Mouse (Mus musculus) spleen, postnatal 10 days (tissue): ENCODE results near the gene Capn9.
A peak's percentile ranks its signal among the peaks of the same experiment; 100 is the strongest.

Experiments used
- DNase-seq, 2 experiments: peaks; one replicate each; pipeline ENCODE4 v3.0.0; 2021 to 2022; ENCODE audit warnings: low spot score in 2 of 2

Capn9 gene

GRCm38 (mm10) chr8:124571732-124572429 lies 4.0 kb upstream of the Capn9 start:
- DNase-seq, result no peak

DNA sequence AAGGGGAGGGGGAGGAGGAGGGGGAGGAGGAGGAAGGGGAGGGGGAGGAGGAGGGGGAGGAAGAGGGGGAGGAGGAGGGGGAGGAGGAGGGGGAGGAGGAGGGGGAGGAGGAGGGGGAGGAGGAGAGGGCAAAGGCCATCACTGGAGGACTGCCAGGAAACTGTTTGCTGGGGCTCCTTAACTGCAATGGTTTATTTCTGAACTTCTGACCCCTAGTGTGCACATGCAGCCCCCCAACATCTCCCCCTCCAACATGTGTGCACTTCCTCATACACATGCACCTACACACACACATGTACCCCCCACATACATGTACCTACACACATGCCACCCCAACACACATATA lies 3.5 kb upstream of the Capn9 start:
- DNase-seq, result no peak

- peak; percentile 75 to 89 for DNase-seq
Measured at GRCm38 (mm10) chr8:124573552-124574340, 2.2 kb upstream of the Capn9 start.

DNA sequence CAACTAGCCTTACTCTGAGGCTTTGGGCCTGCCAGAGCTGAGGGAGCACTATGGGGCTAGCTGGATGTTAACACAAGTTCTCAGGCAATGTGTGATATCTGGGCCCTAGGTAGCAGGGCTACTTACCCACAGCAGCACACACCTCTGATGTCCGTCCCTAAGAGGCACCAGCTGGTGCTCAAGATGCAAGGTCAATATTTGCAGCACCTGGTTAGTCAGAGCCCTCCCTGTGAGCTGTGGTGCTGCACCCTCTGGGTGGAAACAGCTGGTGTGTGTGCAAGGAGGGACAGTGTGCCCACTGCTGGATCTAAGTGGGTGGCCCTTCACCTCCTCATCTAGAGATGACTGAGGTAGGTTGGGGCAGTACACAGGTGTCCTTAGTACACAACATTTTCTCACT lies 840 bp downstream of the Capn9 start:
- no peak for DNase-seq

DNA sequence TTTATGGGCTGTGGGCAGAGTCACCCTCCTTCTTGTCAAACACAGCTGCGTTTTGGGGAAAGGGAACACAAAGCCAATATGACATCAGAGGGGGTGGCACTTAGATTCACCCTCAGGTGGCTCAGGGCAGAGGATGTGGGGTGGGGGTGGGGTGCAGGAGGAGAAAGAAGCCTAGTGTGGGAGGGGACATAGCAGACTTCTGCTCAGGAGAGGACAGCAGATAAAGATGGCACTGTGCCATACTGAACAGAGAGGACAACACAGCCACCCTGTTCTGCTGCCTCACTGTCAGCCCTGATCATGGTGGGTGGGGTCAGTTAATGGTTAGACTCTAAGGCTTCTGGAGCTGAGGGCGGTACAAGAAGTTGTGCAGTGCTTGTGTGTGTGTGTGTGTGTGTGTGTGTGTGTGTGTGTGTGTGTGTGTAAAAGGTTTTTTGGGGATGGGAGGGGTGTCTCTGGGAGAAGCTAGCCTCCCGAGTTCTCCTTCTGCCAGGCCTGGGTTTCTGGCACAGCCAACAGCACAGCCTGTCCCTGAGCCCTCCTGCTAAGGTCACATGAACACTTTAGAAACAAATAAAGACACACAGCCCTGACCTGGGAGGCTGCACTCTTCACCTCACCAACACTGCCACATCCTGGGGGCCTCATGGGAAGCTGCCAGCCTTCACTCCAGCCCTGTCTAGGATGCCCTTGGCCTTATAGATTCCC lies 10.0 kb downstream of the Capn9 start:
- DNase-seq, result no peak

DNA sequence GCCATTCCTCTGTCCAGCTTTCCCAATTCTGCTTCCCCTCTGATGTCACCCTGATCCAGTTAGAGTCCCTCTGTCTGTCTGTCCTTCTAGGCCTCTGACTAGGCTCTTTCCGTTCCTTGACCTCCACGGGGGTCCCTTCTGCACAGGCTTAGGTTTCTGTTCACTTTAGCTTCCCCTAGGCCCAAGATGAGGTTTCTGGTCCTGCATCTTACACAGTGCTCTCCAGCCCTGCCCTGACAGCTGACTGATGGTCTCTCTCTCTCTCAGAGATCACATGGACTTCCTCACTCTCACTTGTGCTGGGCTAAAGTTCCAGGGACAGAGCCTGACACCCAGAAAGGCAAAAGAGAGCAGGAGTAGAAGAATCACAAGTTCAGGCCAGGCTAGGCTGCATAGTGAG lies 10.6 kb downstream of the Capn9 start:
- DNase-seq, result no peak

DNA sequence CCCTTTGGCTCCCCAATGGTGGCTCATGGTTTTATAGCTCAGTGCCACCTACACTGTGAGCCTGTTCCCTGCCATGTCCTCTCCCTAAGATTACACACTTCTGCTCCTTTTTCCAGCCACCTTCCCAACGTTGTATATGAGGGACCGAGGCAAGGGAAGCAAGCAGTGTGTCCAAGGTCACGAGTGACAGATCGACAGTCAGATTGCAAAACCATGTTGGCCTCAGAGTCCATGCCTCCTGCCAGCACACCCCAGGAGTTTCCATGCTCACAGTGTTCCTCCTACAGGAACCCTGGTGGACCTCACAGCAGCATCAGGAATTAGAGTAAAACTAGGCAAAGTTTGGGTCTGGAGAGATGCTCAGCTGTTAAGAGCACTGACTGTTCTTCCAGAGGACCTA lies 13.5 kb downstream of the Capn9 start:
- DNase-seq, result no peak

DNA sequence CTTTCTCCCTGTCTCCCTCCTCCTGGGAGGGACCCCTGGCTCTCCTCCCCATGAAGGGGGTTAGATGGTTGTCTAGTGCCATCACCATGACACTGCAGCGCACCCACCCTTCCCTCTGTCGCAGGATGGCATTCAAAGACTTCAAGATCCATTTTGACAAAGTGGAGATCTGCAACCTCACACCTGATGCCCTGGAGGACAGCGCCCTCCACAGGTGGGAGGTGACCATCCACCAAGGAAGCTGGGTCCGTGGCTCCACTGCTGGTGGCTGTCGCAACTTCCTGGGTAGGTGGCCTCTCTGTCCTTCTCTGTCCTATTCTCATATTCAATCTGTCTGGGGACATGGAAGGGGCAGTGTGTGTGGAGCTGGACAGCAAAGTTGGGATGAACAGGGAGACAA lies 28.2 kb downstream of the Capn9 start:
- no peak for DNase-seq

DNA sequence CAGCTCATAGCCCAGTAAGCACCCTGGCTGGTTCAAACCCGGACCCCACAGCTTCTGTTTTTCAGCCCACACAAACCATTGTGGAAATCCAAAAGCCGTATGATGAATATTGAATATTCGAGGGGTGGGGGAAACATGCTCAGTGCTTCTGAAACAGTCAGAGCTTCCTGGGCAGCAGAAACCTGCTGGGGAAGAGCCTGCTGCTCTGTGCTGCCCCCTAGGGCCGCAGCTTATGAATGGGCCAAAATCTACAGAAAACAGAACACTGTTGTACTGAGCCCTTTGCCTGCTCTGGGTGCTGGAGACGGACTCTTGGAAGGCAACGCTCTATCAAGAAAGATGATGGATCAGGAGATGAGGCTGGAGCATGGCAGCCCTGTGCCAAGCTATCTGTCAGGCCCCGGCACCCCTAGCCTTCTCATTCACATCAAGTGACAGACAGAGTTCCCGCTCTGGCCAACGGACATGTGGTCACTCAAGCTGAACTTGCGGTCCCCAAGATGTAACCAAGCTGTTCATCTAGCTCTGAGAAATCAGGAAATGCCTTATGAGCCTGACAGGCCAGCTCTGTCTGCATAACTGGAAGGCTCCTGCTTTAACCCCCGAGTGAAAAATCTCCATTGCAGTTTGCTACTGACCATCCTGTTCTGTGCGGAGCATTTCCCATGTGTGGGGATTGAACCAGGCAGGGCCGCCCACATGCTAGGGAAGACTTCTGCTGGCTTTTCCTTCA lies 32.5 kb downstream of the Capn9 start:
- DNase-seq, result peak in 1 of 2 experiments; percentile 33

- DNase-seq, result no peak
Measured at GRCm38 (mm10) chr8:124608972-124609353, 33.1 kb downstream of the Capn9 start.

DNA sequence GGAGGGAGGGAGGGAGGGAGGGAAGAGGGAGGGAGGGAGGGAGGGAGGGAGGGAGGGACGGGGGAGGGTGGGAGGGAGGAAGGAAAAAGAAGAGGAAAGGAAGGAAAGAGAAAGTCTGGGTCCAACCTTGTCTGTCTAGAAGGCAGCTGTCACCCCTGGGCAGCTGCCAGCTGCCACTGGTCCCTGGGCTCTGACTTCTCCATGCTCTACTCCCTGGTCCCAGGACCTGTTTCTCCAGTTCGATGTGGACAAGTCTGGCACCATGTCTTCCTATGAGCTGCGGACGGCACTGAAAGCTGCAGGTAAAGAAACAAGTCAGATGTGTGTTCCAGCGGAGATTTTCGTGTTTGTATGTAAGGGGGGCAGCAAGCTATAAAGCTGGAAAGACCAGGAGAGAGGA lies 38.4 kb downstream of the Capn9 start:
- DNase-seq, result no peak

- DNase-seq, result peak; percentile 56 to 71
Measured at GRCm38 (mm10) chr8:124617266-124617869, 41.5 kb downstream of the Capn9 start.

DNA sequence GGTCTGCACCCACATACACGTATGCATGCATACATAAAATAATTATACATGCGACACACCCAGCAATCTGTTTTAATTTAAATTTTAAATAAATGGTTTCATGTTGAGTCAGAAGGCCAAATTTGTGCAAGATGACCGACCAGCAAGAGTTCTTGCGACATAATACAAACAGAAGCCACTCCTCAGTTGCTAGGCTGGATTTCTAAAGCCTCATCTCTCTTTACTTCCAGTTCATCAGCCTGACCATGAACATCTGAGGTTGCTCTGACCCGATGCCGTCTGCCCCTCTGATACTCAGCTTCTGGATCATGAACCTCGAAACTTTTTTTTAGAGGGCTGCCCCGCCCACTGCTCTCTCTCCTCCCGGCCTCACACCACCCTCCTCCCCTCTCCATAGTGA lies 42.3 kb downstream of the Capn9 start:
- DNase-seq, result no peak

GRCm38 (mm10) chr8:124621255-124621654 lies 45.3 kb downstream of the Capn9 start:
- no peak for DNase-seq

- no peak for DNase-seq
Measured at GRCm38 (mm10) chr8:124626251-124626650, 50.3 kb downstream of the Capn9 start.

- no peak for DNase-seq
Measured at GRCm38 (mm10) chr8:124630489-124630888, 54.6 kb downstream of the Capn9 start.

DNA sequence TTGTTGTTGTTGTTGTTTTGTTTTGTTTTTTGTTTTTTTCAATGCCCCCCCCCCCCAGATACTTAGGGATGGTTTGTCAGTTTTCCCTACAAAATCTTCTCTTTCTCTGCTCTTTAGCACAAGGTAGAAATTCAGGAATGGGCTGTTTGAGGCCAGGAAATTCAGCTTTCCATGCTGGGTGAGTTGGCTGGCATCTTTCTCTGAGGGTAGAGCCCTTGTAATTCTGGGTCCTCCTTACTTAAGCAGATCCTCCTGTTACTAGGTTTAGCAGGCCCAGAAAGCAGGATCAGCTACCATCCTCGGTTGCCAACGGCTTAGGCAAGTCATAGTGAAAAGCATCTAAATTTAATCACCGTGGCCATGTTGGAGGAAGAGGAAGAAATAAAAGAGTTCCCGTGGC lies 55.0 kb downstream of the Capn9 start:
- DNase-seq, result no peak

- no peak for DNase-seq
Measured at GRCm38 (mm10) chr8:124631966-124632365, 56.1 kb downstream of the Capn9 start.

DNA sequence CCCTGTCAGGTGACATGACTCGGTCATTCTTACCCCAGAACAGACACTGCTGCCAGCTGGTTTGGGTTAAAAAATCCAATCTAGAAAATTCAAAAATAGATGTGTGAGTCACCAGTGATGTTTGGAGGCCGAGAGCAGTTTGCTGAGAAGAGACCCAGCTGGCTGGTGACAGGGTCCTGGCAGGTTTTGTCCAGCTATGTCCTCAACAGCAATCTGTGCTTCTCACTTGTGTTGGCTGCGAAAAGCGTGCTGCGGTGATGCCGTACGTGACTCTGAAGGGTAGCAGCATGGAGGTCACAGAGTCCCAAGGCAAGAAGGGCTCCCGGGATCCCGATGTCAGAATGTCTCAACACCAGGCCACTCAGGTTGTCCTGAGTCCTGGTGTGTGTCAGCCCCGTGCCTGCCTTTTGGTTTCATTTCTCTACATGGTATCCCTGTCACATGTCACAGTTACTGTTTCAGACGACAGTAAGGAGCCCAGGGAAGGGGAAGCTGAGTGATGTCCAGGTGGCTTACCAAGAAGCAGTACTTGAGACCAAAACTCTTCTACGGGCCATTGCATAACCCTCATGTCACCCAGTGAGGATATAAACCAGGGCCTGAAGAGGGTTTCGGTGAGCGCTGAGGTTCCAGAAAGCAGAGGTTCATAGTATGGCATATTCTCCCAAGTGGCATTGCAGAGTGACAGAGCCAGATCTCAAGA lies 57.2 kb downstream of the Capn9 start:
- DNase-seq, result no peak

- no peak for DNase-seq
Measured at GRCm38 (mm10) chr8:124634411-124635246, 58.7 kb downstream of the Capn9 start.

- DNase-seq, result no peak
Measured at GRCm38 (mm10) chr8:124635247-124635502, 59.3 kb downstream of the Capn9 start.
